Mouse (Mus musculus) cerebellum, adult 2 months (tissue): ENCODE results near the gene Tbc1d9b. TPM values are rescaled to one million over a fixed set of nuclear protein-coding genes. Genes with fewer than 3 reads are reported as not detected.
A peak's percentile ranks its signal among the peaks of the same experiment; 100 is the strongest.
"Not testable (repeated sequence)": the region's sequence is repeated elsewhere in the genome, so short reads cannot be mapped to it uniquely, and the experiment has no call there.

Source experiments
- DNase-seq, 2 experiments: peaks; one replicate each; pipeline ENCODE4 v3.0.0; 2021
- H3K27ac ChIP-seq: fragments of 200-500 bp; 2 replicates; pipeline ENCODE4 v1.5.1; 2012; ENCODE audit warnings: low read length, control low read depth, inconsistent platforms; ENCODE audit not compliant: insufficient read depth
- H3K27me3 ChIP-seq: fragments of 200-500 bp; 2 replicates; pipeline ENCODE4 v1.6.1; 2012; ENCODE audit warnings: inconsistent platforms, mild to moderate bottlenecking, low read length, moderate library complexity; ENCODE audit not compliant: control insufficient read depth, insufficient read depth
- H3K4me1 ChIP-seq: fragments of 200-500 bp; 2 replicates; pipeline ENCODE4 v1.6.1; 2011; ENCODE audit warnings: low read length; ENCODE audit not compliant: control insufficient read depth, insufficient read depth
- H3K4me3 ChIP-seq: fragments of 200-500 bp; replicated peaks from 2 replicates; pipeline ENCODE3; 2011; ENCODE audit warnings: mild to moderate bottlenecking, low read depth, low read length, control low read depth; ENCODE audit not compliant: insufficient read depth
- CTCF ChIP-seq: fragments of 200-500 bp; IDR thresholded peaks from 2 replicates; pipeline ENCODE4 v1.5.1; 2011; ENCODE audit warnings: low read depth, mild to moderate bottlenecking, control low read depth, low read length, moderate library complexity, borderline replicate concordance; ENCODE audit not compliant: insufficient read depth
- POLR2A ChIP-seq: fragments of 200-500 bp; IDR thresholded peaks from 2 replicates; pipeline ENCODE4 v1.6.1; 2011; ENCODE audit warnings: low read length, control low read depth, borderline replicate concordance; ENCODE audit not compliant: insufficient read depth
- WGBS: fragments of 180-500 bp; shearing (Covaris S2); methylation state at CpG from one replicate; pipeline ENCODE4 v1.1.7; 2018; 5-methylcytosine and 5-hydroxymethylcytosine counted together
- polyA plus RNA-seq: library from polyadenylated mRNA; depleted of rRNA; stranded (reverse); fragments of >200 nt; gene quantifications from 2 replicates; pipeline ENCODE4 v1.2.3, GENCODE M21; 2012

Tbc1d9b gene
- polyA plus RNA-seq, 1 experiment, result 124 TPM

DNA sequence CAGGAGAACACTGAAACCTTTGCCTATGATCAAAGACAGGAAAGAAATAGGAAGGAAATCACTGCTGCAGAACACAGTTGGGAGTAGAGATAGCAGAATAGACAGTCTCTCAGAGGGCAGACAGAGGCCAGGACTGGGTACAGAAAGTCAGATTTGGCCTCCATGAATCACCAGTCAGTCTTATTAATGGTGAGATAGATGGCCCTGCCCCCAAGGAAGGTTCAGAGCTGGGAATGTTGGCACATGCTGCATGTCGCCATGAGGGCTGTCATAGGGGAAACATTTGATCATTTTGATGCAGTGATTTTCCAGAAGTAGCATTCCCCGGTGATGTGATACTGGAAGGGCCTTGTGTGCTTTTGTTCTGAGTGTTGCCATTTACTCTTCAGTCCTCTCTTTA is 31.5 kb upstream of the Tbc1d9b start:
- WGBS, result 32% methylated on average over 2 of the region's 2 CpGs
- peak overlapping the region; percentile 18; the same call in 1 of the 2 replicates for H3K27ac ChIP-seq

DNA sequence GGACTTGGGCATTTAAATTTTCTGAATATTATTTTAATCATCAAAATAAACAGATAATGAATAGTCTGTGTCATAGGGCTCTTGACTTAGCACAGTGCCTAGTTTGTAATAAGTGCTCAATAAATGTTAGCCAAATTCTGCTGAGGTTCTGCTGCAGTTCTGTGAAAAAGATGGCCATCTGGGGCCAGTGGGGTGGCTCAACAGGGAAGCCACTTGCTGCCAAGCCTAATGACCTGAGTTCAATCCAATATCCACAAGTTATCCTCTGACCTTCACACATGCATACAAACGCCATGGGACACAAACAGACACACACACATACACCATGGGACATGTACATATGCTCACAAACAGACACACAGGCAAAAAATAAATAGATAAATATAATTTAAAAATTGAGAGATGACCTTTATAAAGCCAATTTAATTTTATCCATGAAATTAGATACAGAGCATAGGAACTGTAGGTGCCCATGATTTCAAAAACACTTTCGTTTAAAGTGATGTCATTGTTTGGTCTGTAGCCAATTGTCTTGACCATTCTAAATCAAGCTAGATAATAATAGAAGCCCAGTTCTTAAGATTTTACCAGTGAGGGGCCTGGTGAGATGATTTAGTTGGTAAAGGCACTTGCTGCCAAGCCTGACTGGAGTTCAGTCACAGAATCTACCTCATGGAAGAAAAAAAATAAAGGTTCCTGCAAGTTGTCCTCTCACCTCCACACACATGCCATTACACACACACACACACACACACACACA is 30.5 kb upstream of the Tbc1d9b start:
- peaks cover 53% of the 10 kb centered on the region for H3K4me1 ChIP-seq
- H3K4me3 ChIP-seq, result no peak overlapping the region
- DNase-seq, result peak; percentile 93 to 96
- no peak overlapping the region; the same call in 1 of the 2 replicates for H3K27ac ChIP-seq
- TF ChIP-seq CTCF (no peak), POLR2A (no peak)
- 5% methylated on average over 2 of the region's 2 CpGs for WGBS
- H3K27me3 ChIP-seq, result no peaks in the 10 kb centered on the region

More for the DNA sequence above, 31.5 kb upstream of the Tbc1d9b start:
- DNase-seq, result peak; percentile 38 to 39
- H3K27me3 ChIP-seq, result no peaks in the 10 kb centered on the region
- TF ChIP-seq POLR2A (no peak), CTCF (no peak)
- H3K4me3 ChIP-seq, result no peak overlapping the region
- H3K4me1 ChIP-seq, result peaks cover 57% of the 10 kb centered on the region

DNA sequence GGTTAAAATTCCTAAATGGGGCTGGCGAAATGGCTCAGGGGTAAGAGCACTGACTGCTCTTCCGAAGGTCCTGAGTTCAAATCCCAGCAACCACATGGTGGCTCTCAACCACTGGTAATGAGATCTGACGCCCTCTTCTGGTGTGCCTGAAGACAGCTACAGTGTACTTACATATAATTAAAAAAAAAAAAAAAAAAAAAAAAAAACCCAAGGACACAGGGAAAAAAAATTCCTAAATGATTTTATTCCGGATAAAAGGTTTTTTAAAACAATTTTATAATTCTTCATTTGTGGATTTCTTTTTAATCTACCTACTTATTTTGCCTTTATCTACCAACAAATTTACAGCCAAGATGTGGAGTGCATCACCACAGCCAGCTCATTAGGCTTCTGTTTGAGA is 29.2 kb upstream of the Tbc1d9b start:
- TF ChIP-seq CTCF, result 0 out of 2 replicates have a peak, but pooled peaks have one; percentile 3
- H3K4me3 ChIP-seq, H3K27me3 ChIP-seq, DNase-seq: not testable (repeated sequence)
- WGBS, result 95% methylated on average over 4 of the region's 4 CpGs
- Histone ChIP-seq H3K27ac (0 out of 2 replicates have a peak overlapping the region, but pooled peaks have one; percentile 49), H3K4me1 (peaks cover 53% of the 10 kb centered on the region)

DNA sequence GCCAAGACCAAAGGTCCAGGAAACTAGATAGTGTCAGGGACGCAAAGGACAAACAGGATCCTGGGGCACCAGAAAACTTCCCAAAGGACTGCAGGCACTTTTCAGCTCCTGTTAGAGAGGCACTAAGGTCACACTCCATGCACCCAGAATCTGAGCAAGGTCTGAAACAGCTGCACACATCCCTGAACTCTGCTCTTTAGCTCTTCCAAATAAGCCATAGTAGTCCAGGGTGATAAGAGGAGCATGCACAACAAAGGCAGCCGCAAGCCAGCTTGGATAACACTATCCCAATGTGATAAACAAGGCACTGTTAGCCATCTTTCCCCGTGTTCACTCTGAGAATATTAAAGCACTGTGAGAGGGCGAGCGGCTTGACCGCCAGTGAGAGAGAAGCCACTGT is 27.2 kb upstream of the Tbc1d9b start:
- DNase-seq, result no peak
- 83% methylated on average over 6 of the region's 6 CpGs for WGBS
- Histone ChIP-seq H3K4me1 (peaks cover 38% of the 10 kb centered on the region), H3K27me3 (no peaks in the 10 kb centered on the region), H3K27ac (no peak overlapping the region), H3K4me3 (no peak overlapping the region)
- TF ChIP-seq POLR2A (no peak), CTCF (no peak)

DNA sequence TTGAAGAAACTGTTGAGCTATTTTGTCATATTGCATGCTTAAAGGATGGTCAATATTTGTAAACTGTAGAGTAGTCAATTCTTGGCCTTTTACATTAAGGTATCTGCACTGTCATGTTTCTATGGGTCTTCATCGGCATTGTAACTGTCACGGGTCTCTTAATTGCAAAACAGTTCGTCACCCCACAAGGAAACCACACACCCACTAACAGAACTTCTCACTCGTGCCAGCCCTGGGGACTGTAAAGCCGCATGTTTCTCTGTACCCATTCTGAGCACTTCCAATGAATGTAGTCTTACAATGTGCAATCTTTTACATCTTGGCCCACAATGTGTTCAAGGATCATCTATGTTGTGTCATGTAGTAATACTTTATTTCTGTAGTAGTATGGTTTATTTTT is 26.0 kb upstream of the Tbc1d9b start:
- Histone ChIP-seq H3K4me3 (no peak overlapping the region), H3K4me1 (peaks cover 26% of the 10 kb centered on the region), H3K27me3 (no peaks in the 10 kb centered on the region), H3K27ac (no peak overlapping the region)
- TF ChIP-seq CTCF (no peak), POLR2A (no peak)
- DNase-seq, result no peak
- 88% methylated on average over 5 of the region's 5 CpGs for WGBS

DNA sequence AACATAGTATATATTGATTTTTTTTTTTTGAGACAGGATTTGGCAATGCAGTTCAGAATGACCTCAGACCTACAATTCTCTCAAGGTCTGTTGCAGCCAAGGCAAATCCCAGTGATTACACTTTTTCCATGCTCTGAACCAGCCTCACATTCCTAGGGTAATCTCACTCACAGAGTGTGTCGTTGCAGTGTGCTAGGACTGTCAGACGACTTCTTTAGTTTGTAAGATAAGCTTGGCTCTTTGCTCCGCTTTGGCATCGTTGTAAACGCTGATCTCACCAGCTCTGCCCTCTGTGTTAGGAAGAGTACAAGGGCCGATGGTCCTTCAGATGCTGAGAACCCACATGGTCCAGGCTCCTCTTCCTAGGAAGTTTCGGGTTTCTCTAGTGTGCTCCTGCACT is 25.2 kb upstream of the Tbc1d9b start:
- Histone ChIP-seq H3K4me3 (no peak overlapping the region), H3K27ac (no peak overlapping the region), H3K27me3 (no peaks in the 10 kb centered on the region), H3K4me1 (peaks cover 26% of the 10 kb centered on the region)
- TF ChIP-seq CTCF (no peak), POLR2A (no peak)
- no peak for DNase-seq
- 41% methylated on average over 7 of the region's 7 CpGs for WGBS

DNA sequence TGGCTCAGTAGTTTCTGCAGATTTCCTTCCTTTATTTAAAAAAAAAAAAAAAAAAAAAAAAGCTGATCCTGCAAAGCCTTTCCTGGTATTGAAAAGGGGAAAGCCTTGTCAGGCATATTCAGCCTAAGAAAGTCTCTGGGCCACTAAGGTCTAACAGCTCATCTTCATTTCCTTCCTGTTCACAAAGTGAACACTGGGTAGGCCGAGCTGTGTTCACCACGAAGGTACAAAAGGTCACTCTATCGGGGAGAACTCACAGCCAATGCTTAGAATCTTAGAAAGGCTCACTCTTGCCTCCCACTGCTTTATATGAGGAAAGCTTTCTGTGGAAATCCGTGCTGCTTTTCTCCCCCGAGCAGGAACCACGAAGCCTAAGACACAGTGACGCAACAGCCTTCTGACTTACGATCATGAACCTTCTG is 22.4 kb upstream of the Tbc1d9b start:
- TF ChIP-seq CTCF (no peak), POLR2A (no peak)
- WGBS, result 76% methylated on average over 8 of the region's 8 CpGs
- DNase-seq, result no peak
- no peak overlapping the region for H3K27ac ChIP-seq
- peaks cover 10% of the 10 kb centered on the region for H3K4me1 ChIP-seq
- no peaks in the 10 kb centered on the region for H3K27me3 ChIP-seq
- H3K4me3 ChIP-seq, result no peak overlapping the region

GRCm38 (mm10) chr11:50114329-50114728 is 16.9 kb upstream of the Tbc1d9b start:
- H3K27ac ChIP-seq, result no peak overlapping the region
- no peaks in the 10 kb centered on the region for H3K27me3 ChIP-seq
- TF ChIP-seq CTCF (peak; percentile 79), POLR2A (no peak)
- H3K4me1 ChIP-seq, result no peaks in the 10 kb centered on the region
- DNase-seq, result peak; percentile 69 to 77
- 35% methylated on average over 5 of the region's 5 CpGs for WGBS
- H3K4me3 ChIP-seq, result no peak overlapping the region
